Mouse (Mus musculus): ENCODE results near the gene Cd300e.

Gene Cd300e

GRCm38 (mm10) chr11:115062077-115062476 is at the start of gene Cd300e:
TSS of gene Cd300e (minus strand) at chr11:115062177.
- DNase-seq: no peak

DNA sequence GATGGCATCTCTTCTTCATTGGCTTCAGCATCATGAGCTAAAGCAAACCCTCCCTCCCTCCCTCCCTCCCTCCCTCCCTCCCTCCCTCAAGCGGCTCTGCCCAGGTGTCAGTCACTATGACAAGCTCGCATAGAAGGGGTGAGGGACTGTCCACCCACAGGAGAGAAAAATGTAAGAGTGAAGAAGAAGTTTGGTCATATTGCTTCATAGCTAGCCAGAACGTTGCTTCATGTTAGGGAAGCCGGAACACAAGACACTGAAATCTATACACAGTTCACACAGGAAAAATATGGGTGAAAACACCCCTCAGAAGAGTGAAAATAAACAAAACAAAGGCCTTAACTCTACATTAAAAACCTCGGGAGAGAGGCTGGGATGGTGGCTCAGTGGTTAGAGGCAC is 48.3 kb upstream of the Cd300e start:
- DNase-seq: no peak

GRCm38 (mm10) chr11:115108176-115108575 is 46.2 kb upstream of the Cd300e start:
- DNase-seq: no peak

DNA sequence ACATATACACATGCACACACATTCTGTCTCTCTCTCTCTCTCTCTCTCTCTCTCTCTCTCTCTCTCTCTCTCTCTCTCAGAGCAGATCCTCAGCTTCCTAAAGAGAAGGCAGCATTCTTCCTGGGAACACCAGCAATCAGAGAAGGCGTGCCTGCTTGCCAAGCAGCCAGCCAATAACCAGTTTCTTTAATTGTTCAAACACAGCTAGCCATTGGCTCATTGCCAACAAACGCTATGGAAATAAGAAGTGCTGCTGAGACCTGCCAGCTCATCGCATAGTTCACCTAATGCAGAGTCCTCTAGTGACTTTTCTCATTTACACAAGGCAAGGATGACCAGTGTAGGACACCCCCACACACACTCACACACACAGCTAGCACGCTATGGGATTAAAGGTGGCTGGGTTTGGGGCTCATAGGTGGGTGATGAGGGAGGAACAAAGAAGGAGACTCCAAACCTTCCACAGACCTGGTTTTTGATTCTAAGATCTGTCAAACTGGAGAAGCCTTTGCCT is 45.5 kb upstream of the Cd300e start:
- no peak for DNase-seq

- DNase-seq: no peak
These were observed 44.7 kb upstream of the Cd300e start for GRCm38 (mm10) chr11:115106638-115107037.

DNA sequence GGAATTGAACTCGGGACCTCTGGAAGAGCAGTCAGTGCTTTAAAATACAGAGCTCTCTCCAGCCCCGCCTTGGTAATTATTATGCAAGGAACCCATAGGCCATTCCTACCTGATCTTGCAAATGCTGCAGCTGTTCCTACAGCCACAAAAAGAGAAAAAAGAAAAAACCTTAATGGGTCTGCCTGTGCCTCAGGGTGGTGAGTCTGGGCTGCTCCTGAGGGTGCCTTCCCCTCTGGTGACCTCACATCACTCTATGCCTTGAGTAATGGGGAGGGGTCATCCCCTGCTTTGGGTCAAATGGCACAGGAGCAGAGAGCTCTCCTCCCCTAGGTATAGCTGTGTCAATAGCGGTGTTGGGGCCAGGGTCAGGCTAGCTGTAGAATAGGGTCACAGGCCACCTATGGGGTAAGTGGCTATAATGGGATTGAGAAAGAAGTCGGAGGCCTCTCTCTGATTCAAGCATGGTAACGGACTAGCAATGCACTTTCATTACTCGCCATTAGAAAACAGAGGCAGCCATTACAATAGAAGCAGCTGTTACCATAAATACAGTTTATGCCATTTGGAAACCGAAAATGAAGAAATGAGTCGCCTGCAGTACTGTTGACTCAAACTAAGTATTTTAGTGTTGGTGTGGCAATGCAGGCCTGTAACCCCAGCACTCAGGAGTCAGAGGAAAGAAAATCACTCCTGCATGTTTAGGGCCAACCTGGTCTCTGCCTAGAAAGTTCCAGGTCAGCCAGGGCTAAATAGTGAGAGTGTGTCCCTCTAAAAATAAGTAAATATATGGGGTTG is 43.0 kb upstream of the Cd300e start:
- no peak for DNase-seq

DNA sequence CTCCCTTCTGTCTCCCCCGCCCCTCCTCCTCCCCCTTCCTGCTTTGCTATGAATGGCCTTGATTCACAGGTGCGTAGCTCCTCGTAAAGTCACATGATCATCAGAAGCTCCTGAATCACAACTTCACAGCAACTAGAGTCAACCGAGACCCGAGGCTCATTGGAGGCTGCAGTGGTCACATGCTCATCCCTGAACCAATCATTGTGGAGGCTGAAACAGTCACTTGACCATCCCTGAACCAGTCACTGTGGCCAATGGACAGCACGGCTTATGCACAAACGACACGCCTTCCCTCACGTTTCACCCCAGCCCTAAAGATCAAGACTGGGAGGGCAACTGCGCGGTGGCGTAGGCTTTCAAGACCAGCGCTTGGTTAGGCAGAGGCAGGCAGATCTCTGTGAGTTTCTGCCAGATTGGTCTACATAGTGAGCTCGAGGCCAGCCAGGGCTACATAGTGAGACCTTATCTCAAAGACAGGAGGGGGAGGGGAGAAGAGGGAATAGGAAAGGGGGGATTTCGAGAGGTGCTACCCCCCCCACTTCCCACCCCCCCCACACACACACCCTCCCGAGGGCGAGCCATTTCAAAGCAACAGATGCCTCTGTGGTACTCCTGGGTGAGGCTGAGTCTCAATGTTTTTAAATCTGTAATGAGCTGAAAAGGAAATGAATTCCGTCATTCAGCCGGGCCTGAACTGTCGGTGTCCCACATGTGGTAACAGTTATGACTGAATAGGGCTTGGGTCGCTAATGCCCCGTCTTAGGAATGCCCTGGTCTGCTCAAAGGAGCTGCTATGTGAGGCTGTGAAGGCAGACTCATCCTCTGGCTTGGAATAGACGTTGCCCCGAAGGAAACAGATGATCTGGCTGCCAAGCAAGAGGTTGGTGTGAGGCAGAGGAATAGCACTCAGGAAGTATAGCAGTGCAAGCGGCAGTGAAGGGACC is 41.8 kb upstream of the Cd300e start:
- DNase-seq: peak; percentile 68

DNA sequence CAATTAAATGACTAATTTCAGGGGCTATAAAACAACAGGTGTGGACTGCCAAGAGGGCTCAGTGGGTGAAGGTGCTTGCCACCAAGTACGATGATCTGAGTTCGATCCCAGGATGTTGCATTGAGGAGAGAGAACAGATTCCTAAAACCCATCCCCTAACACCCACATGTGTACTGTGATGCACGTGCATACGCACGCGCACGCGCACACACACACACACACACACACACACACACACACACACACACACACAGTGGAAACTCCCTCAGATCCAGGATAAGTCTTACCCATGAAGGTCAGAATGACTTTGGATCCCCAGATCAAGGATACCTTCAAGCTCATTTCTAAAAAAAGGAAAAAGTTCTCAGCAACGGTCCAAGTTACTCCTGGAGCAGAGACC is 40.1 kb upstream of the Cd300e start:
- no peak for DNase-seq

GRCm38 (mm10) chr11:115101615-115102051 is 39.7 kb upstream of the Cd300e start:
- peak; percentile 32 for DNase-seq

- peak; percentile 72 for DNase-seq
These were observed 38.8 kb upstream of the Cd300e start for GRCm38 (mm10) chr11:115100741-115101140.

- DNase-seq: no peak
These were observed 38.1 kb upstream of the Cd300e start for GRCm38 (mm10) chr11:115100032-115100621.

- DNase-seq: peak; percentile 68
These were observed 37.4 kb upstream of the Cd300e start for GRCm38 (mm10) chr11:115099241-115099840.

- DNase-seq: peak; percentile 53
These were observed 36.4 kb upstream of the Cd300e start for GRCm38 (mm10) chr11:115098203-115098932.

- DNase-seq: no peak
These were observed 30.2 kb upstream of the Cd300e start for GRCm38 (mm10) chr11:115092140-115092539.

DNA sequence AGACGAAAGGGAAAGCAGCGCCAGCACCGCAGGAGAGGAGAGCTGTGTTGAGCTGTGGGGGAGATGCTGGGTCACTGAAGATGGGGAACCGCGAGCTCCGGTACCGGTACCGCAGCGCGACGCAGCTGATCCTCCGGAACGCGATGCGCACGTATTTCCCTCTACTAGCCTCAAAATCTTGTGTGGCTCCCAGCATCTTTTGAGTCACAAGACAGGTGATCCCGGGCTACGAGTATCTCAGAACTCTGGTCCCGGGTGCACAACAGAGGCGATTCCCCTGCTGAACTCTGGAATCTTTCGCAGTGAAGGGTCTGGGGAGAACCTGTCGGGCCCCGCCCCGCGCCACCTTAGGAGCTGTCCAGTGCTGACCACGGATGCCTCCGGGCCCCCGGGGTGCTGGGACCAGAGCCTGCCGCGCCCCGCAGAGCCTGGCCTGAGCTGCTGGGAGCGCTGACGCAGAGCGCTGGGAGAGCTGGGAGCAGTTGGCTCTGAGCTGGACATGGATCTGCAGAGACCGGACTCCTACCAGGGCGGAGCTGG is 29.5 kb upstream of the Cd300e start, which contains the start of gene Rab37:
Gene Rab37, plus strand, starts transcription at position 70 of the 540 bp plus-strand sequence.
- DNase-seq: peak; percentile 71

GRCm38 (mm10) chr11:115089853-115090252 is 27.9 kb upstream of the Cd300e start:
- DNase-seq: no peak

GRCm38 (mm10) chr11:115086213-115086612 is 24.2 kb upstream of the Cd300e start:
- no peak for DNase-seq

GRCm38 (mm10) chr11:115085064-115085463 is 23.1 kb upstream of the Cd300e start:
- no peak for DNase-seq

GRCm38 (mm10) chr11:115084595-115084994 is 22.6 kb upstream of the Cd300e start:
- no peak for DNase-seq

GRCm38 (mm10) chr11:115083376-115084139 is 21.6 kb upstream of the Cd300e start:
- DNase-seq: peak; percentile 90

DNA sequence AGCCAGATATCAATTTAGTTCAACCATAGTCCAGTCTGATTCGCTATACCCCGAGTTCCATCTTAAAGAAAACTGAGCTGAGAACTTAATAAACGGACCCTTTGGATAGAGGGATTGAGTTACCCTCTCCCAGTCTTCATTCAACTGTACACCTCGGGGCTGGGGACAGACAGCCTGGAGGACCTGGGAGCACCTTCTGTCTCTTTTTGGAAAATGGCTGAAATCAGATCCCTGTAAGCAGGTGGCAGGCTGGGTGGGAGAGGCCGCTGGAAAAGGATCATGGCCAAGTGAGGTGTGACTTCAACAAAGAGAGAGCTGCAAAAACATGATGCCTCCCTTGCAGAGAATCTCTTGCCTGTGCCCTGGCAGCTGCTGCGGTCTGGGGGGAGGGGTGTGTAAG is 20.2 kb upstream of the Cd300e start:
- DNase-seq: no peak

Data from embryo, embryonic 11 days (tissue).